Mouse (Mus musculus) intestine, embryonic 15.5 days (tissue): Measurements from ENCODE around the gene Pax3. TPM values are rescaled to one million over a fixed set of nuclear protein-coding genes. Genes with fewer than 3 reads are reported as not detected.
A peak's percentile ranks its signal among the peaks of the same experiment; 100 is the strongest.

ENCODE experiments used
- ATAC-seq: fragments of 200-750 bp; cut with Nextera tagmentation; 2 replicates; pipeline ENCODE4 v1.8.0; 2017; ENCODE audit warnings: moderate TSS enrichment, moderate library complexity
- H3K27ac ChIP-seq: fragments of 300-500 bp; sonication (generic); 2 replicates; pipeline ENCODE4 v1.5.1; 2015; ENCODE audit warnings: mild to moderate bottlenecking, inconsistent platforms
- H3K27me3 ChIP-seq: fragments of 300-500 bp; sonication (generic); replicated peaks from 2 replicates; pipeline ENCODE4 v1.6.1; 2015; ENCODE audit warnings: inconsistent platforms
- H3K36me3 ChIP-seq: fragments of 300-500 bp; sonication (generic); 2 replicates; pipeline ENCODE4 v1.6.1; 2015; ENCODE audit warnings: inconsistent platforms
- H3K4me1 ChIP-seq: fragments of 300-500 bp; sonication (generic); replicated peaks from 2 replicates; pipeline ENCODE4 v1.6.1; 2015; ENCODE audit warnings: inconsistent platforms
- H3K4me2 ChIP-seq: fragments of 300-500 bp; sonication (generic); replicated peaks from 2 replicates; pipeline ENCODE4 v1.6.1; 2015; ENCODE audit warnings: mild to moderate bottlenecking, inconsistent platforms
- H3K4me3 ChIP-seq: fragments of 300-500 bp; sonication (generic); replicated peaks from 2 replicates; pipeline ENCODE4 v1.5.1; 2015; ENCODE audit warnings: inconsistent platforms
- H3K9ac ChIP-seq: fragments of 300-500 bp; sonication (generic); 2 replicates; pipeline ENCODE4 v1.6.1; 2015; ENCODE audit warnings: inconsistent platforms
- H3K9me3 ChIP-seq: fragments of 300-500 bp; sonication (generic); 2 replicates; pipeline ENCODE4 v1.6.1; 2016; ENCODE audit warnings: inconsistent platforms
- WGBS: fragments of 180-500 bp; shearing (Covaris S2); methylation state at CpG from one replicate; pipeline ENCODE4 v1.1.7; 2015; 5-methylcytosine and 5-hydroxymethylcytosine counted together
- polyA plus RNA-seq: library from polyadenylated mRNA; unstranded; fragments of >200 nt; fragmentation: Nextera tagmentation; extraction: Ambion mirVana; gene quantifications from 2 replicates; pipeline ENCODE4 v1.2.1, GENCODE M21; 2015

Pax3 gene
- polyA plus RNA-seq, 1 experiment from 2014 or later, result not detected

GRCm38 (mm10) chr1:78103511-78103910 lies 93.4 kb downstream of the Pax3 start:
- Histone ChIP-seq H3K27me3 (no peaks in the 10 kb centered on the region), H3K27ac (no peak overlapping the region), H3K36me3 (no peaks in the 10 kb centered on the region), H3K9ac (no peak overlapping the region), H3K4me2 (no peak overlapping the region), H3K9me3 (no peaks in the 10 kb centered on the region), H3K4me3 (no peak overlapping the region), H3K4me1 (no peaks in the 10 kb centered on the region)
- ATAC-seq, result no peak
- 55% methylated on average over 7 of the region's 7 CpGs for WGBS

GRCm38 (mm10) chr1:78093619-78094018 lies 103.3 kb downstream of the Pax3 start:
- Histone ChIP-seq H3K36me3 (no peaks in the 10 kb centered on the region), H3K27me3 (no peaks in the 10 kb centered on the region), H3K4me3 (no peak overlapping the region), H3K4me2 (no peak overlapping the region), H3K9me3 (no peaks in the 10 kb centered on the region), H3K4me1 (no peaks in the 10 kb centered on the region), H3K27ac (no peak overlapping the region), H3K9ac (no peak overlapping the region)
- WGBS, result 86% methylated on average over 4 of the region's 4 CpGs
- no peak for ATAC-seq

GRCm38 (mm10) chr1:78088646-78089045 lies 108.3 kb downstream of the Pax3 start:
- ATAC-seq, result no peak
- Histone ChIP-seq H3K9ac (no peak overlapping the region), H3K4me3 (no peak overlapping the region), H3K27ac (no peak overlapping the region), H3K4me2 (no peak overlapping the region), H3K9me3 (no peaks in the 10 kb centered on the region), H3K27me3 (no peaks in the 10 kb centered on the region), H3K4me1 (no peaks in the 10 kb centered on the region), H3K36me3 (no peaks in the 10 kb centered on the region)
- WGBS, result 73% methylated on average over 2 of the region's 2 CpGs

- no peaks in the 10 kb centered on the region for H3K4me1 ChIP-seq
- ATAC-seq, result no peak
- H3K27ac ChIP-seq, result no peak overlapping the region
- no peaks in the 10 kb centered on the region for H3K27me3 ChIP-seq
- no peaks in the 10 kb centered on the region for H3K36me3 ChIP-seq
- no peak overlapping the region for H3K9ac ChIP-seq
- H3K4me2 ChIP-seq, result peak overlapping the region; percentile 31; the same call in 1 of the 2 replicates
- 48% methylated on average over 18 of the region's 18 CpGs for WGBS
- no peak overlapping the region for H3K4me3 ChIP-seq
- H3K9me3 ChIP-seq, result no peaks in the 10 kb centered on the region
Observed at GRCm38 (mm10) chr1:78081761-78082160, 115.2 kb downstream of the Pax3 start.

GRCm38 (mm10) chr1:78060850-78061249 lies 136.1 kb downstream of the Pax3 start:
- ATAC-seq, result no peak

GRCm38 (mm10) chr1:78057939-78058338 lies 139.0 kb downstream of the Pax3 start:
- Histone ChIP-seq H3K27ac (no peak overlapping the region), H3K4me3 (no peak overlapping the region), H3K9me3 (no peaks in the 10 kb centered on the region), H3K9ac (no peak overlapping the region), H3K27me3 (no peaks in the 10 kb centered on the region), H3K4me2 (no peak overlapping the region), H3K36me3 (no peaks in the 10 kb centered on the region), H3K4me1 (no peaks in the 10 kb centered on the region)
- WGBS, result 53% methylated on average over 4 of the region's 4 CpGs
- no peak for ATAC-seq

More at GRCm38 (mm10) chr1:78060850-78061249, 136.1 kb downstream of the Pax3 start:
- Histone ChIP-seq H3K27ac (no peak overlapping the region), H3K4me3 (no peak overlapping the region), H3K4me1 (no peaks in the 10 kb centered on the region), H3K9me3 (no peaks in the 10 kb centered on the region), H3K27me3 (no peaks in the 10 kb centered on the region), H3K9ac (no peak overlapping the region), H3K36me3 (no peaks in the 10 kb centered on the region), H3K4me2 (no peak overlapping the region)
- 61% methylated on average over 5 of the region's 5 CpGs for WGBS

GRCm38 (mm10) chr1:78053677-78054076 lies 143.3 kb downstream of the Pax3 start:
- WGBS, result 83% methylated on average over 6 of the region's 6 CpGs
- H3K4me1 ChIP-seq, result no peaks in the 10 kb centered on the region
- no peaks in the 10 kb centered on the region for H3K9me3 ChIP-seq
- no peaks in the 10 kb centered on the region for H3K36me3 ChIP-seq
- H3K4me3 ChIP-seq, result no peak overlapping the region
- H3K4me2 ChIP-seq, result no peak overlapping the region
- H3K27me3 ChIP-seq, result no peaks in the 10 kb centered on the region
- no peak overlapping the region for H3K27ac ChIP-seq
- H3K9ac ChIP-seq, result no peak overlapping the region
- ATAC-seq, result no peak

Other genes starting within 250 kb of the Pax3 start
- gene Sgpp2, start 113.2 kb upstream of the Pax3 start, polyA plus RNA-seq, result 35.9 and 37.9 TPM in 2 replicates